Comparison of ENCODE assay signal across 11 mouse cellular contexts in the genomic region with DNA sequence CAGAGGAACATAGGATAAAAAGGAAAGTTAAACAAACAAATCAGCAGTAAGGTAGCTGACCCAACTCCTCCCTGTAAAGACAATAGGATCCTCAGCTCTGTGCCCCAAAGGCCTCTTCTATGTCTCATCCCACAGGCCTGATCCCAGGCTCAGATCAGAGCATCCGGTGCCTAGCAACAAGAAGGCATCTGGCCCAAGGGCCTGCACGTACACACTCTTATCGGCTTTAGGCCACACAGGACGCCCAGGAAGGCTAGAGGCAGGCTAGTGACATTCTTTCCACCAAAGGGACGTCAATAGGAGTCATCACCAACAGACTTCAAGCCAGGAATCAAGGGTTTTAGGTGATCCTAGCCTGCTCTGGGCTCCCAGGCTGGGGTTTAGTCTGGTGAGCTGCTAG.
DNase-seq lines count a peak whose midpoint lies in the region; ATAC-seq and TF ChIP-seq lines count a peak whose summit lies in the region.
"Had no signal": no experiment of that assay in that cellular context is flagged by ENCODE, and none has a peak within 500 bp of the region (broad histone marks: within the 10 kb centered on the region; RNA-seq: fewer than 3 reads in every experiment).

No protein-coding gene starts in this region.

- TF ChIP-seq CTCF in gastrocnemius, adult 2 months (IDR thresholded peaks at IDR 0.05), result no peak

- H3K4me2 ChIP-seq in intestine, embryonic 16.5 days (ENCODE audit: low read depth, low read length), result no peak overlapping the region
- H3K4me2 ChIP-seq: neural tube, embryonic 12.5 days had no signal

- no peak overlapping the region for H3K4me3 ChIP-seq in gastrocnemius, adult 2 months
- H3K4me3 ChIP-seq in intestine, embryonic 16.5 days (ENCODE audit: low read length), result no peak overlapping the region
- H3K4me3 ChIP-seq: neural tube, embryonic 12.5 days had no signal

- H3K9me3 ChIP-seq in intestine, embryonic 16.5 days (ENCODE audit: control insufficient read depth, low read length), result no peaks in the 10 kb centered on the region
- H3K9me3 ChIP-seq: neural tube, embryonic 12.5 days had no signal

- peaks cover 20% of the 10 kb centered on the region for H3K4me1 ChIP-seq in intestine, embryonic 16.5 days (ENCODE audit: control insufficient read depth, insufficient read depth, low read length)

- WGBS in intestine, embryonic 16.5 days, result 33% methylated on average over 5 of the region's 5 CpGs

- DNase-seq in gastrocnemius, adult 2 months, result peak; percentile 21
- DNase-seq in gastrocnemius, postnatal 36 days, result no peak
- DNase-seq in ovary, adult 18-20 months (ENCODE audit: low spot score), result peak; percentile 13
- DNase-seq in ovary, postnatal 10 days (ENCODE audit: low spot score), result no peak
- DNase-seq in urinary bladder, adult 2 months (ENCODE audit: low spot score), result no peak
- no peak for DNase-seq in cerebellum, adult 11-12 months
- DNase-seq: cerebellum, adult 9-10 months; kidney, postnatal 25 days had no signal

- ATAC-seq in intestine, embryonic 16.5 days, result peak; percentile 62
- no peak for ATAC-seq in monocyte, adult 5-6 weeks (replicated peaks; ENCODE audit: insufficient number of reproducible peaks, low FRiP score, low TSS enrichment, poor library complexity, severe bottlenecking)

- no peak overlapping the region for H3K9ac ChIP-seq in intestine, embryonic 16.5 days (ENCODE audit: low read depth, low read length)
- H3K9ac ChIP-seq: neural tube, embryonic 12.5 days had no signal

- no peaks in the 10 kb centered on the region for H3K36me3 ChIP-seq in intestine, embryonic 16.5 days (ENCODE audit: control insufficient read depth, insufficient read depth, low read length)
- H3K36me3 ChIP-seq: neural tube, embryonic 12.5 days had no signal

- intact Hi-C loops in gastrocnemius, adult 2 months (cut with DNase I), result no loop called here
- intact Hi-C loops in gastrocnemius, postnatal 36 days (cut with DNase I), result no loop called here

- no peaks in the 10 kb centered on the region for H3K27me3 ChIP-seq in intestine, embryonic 16.5 days (replicated peaks; ENCODE audit: control insufficient read depth, insufficient read depth, low read length)
- H3K27me3 ChIP-seq: neural tube, embryonic 12.5 days had no signal

- H3K27ac ChIP-seq in gastrocnemius, adult 2 months, result peak overlapping the region; percentile 8; the same call in 1 of the 2 replicates
- H3K27ac ChIP-seq in intestine, embryonic 16.5 days (ENCODE audit: low read length), result peak overlapping the region; percentile 4; the same call in 1 of the 2 replicates
- H3K27ac ChIP-seq: neural tube, embryonic 12.5 days had no signal

Comparison
In these comparisons a context has a peak if more than half of its experiments do, and no peak if none do; other contexts are left out.
1. DNase-seq: peak in gastrocnemius, adult 2 months (single experiment) and ovary, adult 18-20 months (single experiment); none in gastrocnemius, postnatal 36 days (0 of 2), ovary, postnatal 10 days (single experiment), urinary bladder, adult 2 months (single experiment) and cerebellum, adult 11-12 months (single experiment).